Mouse (Mus musculus): ENCODE results near the gene Upk3bl.
"Not testable (repeated sequence)": the region's sequence is repeated elsewhere in the genome, so short reads cannot be mapped to it uniquely, and the experiment has no call there.

Gene Upk3bl

DNA sequence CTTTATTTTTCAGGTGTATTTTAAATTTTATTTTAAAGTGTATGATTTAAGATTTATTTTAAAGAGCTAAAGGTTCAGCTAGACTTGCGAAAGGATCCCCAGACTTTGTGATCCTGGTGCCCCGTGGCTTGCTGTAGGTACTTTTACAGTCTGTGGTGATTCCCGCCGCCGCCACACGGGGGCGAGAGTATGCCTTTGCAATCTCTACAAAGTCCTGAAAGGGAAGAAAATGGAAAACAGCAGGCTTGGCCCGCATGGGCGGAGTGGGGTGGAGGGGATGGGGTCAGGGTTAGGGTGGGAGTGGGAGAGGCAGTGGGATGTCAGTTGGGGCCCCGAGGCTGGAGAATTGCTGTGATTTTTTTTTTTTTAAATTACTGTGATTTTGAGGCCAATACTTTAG is 8.3 kb upstream of the Upk3bl start:
- DNase-seq (ENCODE audit: low read depth, low spot score) = peak; percentile 74

DNA sequence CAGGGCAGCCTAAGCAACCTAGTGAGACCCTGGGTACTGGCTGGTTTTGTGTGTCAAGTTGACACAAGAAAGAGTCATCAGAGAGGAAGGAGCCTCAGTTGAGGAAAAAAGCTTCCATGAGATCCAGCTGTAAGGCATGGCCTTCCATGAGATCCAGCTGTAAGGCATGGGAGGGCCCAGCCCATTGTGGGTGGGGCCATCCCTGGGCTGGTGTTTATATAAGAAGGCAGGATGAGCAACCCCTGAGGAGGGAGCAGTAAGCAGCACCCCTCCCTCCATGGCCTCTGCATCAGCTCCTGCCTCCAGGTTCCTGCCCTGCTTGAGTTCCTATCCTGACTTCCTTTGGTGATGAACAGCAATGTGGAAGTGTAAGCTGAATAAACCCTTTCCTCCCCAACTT is 5.8 kb upstream of the Upk3bl start:
- not testable (repeated sequence) for DNase-seq (ENCODE audit: low read depth, low spot score)

DNA sequence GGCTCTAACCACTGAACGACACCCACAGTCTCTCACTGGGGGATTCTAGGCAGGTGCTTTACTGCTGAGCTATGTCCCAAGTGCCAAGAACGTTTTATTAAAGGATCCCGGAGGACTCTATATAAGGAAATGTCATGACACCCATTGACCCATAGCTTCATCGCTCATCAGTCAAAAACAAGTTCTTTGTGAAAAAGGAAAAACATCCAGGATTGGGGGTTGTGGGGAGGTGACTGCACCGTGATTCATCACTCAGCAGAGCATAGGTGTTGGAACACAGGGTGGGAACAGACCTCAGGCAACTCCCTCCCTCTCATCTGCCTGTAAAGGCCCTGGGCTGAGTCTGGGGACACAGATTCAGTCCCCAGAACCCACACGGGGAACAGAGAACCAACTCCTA is 4.4 kb upstream of the Upk3bl start:
- no peak for DNase-seq (ENCODE audit: low read depth, low spot score)

DNA sequence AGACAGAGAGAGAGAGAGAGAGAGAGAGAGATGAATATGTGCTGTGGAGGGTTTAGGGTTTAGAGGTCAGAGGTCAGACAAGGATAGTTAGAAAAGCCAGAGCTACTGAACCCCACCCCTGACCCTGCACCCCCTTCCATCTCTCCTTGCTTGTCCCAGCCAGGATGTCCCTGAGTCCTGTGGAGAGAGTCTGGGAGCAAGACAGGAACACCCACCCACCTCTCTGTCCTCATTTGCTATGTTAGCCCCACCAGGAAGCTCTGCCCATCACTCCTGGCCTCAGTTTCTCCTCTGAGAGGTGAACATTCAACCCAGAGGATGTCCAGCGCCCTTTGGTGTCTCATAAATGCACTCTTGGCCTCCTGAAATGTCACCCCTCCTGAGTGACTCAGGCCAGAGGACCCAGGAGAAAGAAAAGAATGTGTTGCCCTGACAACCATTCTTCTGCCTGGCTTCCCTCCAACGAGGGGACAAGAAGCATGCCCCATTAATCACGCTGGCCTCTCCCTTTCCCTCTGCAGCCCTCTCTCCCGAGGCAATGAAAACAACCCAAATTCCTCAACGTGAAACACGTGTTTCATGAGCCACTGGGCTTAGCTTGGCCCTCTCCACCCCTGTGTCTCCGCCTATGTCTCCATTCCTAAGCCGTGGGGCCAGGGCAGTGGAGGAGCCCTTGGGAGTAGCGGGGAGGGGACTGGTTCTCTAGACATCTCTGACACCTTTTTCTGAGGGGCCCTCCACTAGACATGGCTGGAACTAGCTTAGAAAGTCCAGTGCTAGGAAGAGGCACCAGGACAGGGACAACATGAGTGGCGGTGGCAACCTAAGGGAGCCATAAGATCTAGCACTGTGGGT is 2.8 kb upstream of the Upk3bl start:
- DNase-seq (ENCODE audit: low read depth, low spot score) = no peak

DNA sequence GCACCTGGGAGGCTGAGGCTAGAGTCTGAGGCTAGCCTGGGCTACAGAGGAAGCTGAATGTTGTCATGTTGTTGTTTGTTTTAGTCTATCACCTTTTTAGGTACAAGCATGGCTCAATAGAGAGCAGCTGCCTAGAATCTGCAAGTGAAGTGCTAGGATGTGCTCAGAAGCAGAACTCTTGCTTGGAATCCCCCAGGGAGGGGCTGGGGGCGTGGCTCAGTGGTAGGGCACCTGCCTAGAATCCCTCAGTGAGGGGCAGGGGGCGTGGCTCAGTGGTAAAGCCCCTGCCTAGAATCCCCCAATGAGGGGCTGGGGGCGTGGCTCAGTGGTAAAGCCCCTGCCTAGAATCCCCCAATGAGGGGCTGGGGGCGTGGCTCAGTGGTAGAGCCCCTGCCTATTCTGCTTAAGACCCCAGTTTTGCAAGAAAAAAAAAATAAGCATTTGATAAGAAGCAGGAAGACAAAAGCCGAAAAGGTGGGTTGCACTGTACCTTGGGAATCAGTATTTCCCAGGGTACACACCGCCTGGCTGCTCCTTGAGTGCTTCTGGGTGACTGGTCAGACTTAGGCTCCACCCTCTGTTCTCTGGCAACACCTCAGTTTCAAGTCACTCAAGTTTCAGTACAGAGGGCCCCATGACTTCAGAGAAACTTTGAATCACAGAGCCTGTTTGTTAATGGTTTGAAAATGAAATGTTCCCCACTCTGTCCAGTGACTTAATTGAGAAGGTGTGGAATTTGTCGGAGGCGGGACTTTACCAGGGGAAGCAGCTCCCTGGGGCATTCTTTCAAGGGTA is 1.2 kb upstream of the Upk3bl start:
- DNase-seq (ENCODE audit: low read depth, low spot score) = no peak

DNA sequence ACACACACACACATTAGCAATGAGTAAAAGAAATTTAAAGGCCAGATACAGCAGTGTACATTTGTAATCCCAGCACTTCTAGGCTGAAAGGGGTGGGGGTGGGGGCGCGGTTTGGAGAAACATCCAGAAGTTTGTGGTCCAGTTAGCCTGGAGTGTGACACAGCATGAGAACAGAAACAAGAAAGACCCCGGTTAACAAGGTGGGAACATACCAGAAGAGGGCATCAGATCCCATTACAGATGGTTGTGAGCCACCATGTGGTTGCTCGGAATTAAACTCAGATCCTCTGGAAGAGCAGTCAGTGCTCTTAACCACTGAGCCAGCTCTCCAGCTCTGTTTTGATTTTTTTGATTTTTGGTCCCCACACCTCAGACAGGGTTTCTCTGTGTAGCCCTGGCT is 1.8 kb downstream of the Upk3bl start:
- DNase-seq (ENCODE audit: low read depth, low spot score) = no peak

DNA sequence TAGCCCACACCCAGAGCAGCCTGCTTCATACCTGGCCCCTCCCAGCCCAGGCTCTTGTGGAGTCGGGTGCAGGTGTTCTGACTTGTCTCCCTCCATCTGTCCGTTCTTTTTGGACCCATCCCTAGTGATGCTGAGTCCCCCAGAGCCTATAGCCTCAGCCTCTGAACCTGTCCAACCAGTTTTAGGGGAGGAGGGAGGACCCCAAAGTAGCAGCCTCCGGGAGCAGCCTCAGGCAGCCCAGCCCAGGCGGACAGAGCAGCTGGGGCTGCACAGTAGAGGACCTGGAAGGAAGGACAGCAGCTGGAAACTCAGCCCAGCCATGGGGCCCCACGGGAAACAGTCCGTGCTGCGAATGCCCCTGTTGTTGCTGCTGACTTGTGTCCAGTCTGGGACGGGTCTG is 2.8 kb downstream of the Upk3bl start:
- no peak for DNase-seq (ENCODE audit: low read depth, low spot score)

DNA sequence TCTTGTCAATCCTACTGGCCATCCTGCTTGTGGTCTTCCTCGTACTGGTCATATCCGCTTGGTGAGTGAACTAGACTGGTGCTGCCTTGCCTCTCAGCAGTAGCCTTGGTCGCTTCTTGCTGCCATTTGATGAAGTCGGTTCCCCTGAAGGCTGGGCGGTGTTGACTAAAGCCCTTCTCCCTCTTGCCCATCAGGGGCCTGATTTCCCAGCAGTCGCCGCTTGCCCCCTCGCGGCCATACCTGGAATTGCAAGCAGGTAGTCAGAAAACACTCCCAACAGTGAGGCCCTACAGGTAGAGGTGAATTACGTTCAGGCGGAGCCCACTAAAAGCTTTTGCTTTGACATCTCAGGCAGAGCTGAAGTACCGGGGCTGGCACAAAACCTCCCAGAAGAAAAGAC is 7.3 kb downstream of the Upk3bl start:
- DNase-seq (ENCODE audit: low read depth, low spot score) = peak; percentile 79

DNA sequence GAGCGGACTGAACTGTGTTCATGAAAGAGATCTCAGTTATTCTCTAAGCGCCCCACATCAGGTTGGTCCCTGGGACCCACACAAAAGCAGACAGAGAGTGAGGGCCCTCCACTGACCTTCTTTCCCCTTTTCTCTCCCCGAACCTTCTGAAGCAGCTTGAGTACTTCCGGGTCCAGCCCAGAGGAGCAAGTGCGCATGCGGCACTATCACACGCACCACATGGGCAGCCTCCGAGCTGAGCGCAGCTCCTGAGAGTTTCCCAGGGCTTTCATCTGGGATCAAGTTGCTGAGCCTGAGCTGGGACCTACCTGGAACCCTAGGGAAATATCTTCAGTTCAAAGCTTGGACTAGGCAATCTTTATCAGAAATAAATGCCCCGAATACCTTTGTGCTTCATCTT is 9.6 kb downstream of the Upk3bl start:
- no peak for DNase-seq (ENCODE audit: low read depth, low spot score)

DNA sequence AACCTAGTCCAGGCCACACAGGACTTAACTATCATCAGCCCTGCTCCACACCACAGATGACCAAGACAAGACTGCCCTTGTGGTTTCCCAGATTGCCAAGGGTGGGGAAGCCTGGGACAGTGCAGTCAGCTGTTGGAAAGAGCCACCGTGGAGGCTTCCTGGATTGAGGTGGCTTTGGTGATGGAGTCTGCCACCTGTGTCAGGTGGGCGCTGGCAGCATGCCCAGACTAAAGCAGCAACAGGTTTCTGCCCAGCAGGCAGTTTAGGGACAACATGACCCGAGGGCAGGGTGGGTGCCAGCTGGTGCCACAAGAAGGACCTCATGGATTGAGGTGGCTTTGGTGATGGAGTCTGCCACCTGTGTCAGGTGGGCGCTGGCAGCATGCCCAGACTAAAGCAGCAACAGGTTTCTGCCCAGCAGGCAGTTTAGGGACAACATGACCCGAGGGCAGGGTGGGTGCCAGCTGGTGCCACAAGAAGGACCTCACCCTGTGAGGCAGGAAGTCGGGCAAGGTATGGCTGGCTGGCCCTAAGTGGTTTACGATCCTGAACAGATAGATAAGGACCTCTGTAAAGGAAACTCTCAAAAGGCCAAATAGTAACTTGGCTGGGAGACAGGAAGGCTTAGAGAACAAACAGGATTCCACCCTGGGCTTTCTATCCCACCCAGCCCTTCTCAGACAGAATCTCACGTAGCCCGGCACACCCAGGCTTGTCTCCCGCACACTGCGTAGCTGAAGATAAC is 12.3 kb downstream of the Upk3bl start:
- not testable (repeated sequence) for DNase-seq (ENCODE audit: low read depth, low spot score)

DNA sequence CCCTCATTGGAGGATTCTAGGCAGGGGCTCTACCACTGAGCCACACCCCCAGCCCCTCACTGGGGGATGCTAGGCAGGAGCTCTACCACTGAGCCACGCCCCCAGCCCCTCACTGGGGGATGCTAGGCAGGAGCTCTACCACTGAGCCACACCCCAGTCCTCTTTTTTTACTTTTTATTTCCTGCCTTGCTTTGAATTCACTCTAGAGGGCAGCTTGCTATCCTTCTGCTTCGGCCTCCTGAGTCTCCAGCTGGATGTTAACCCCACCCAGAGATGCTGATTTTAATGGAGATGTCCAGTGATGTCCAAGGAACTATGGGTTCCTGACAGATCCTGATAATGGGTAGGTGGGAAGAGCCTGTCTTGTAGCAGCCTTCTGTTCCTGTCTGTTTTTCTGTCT is 15.1 kb downstream of the Upk3bl start:
- no peak for DNase-seq (ENCODE audit: low read depth, low spot score)

DNA sequence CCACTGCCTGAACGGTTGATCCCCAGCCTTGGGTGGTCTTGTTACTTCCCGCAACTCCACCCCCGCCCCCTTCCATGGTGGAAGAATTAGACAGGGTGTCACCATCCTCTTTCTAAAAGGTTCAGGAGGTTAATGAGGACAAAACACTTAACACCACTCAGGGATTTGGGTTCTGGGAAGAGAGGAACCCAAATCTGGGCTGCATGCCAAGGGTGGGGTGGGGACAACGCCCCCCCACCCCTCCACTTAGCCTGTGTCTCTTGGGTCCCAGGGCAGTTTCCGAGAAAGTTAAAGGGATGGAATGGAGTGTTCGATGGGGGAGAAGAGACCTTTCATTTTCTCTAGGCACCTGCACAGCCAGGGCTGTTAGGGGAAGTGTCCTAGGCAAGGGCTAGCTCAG is 18.8 kb downstream of the Upk3bl start:
- no peak for DNase-seq (ENCODE audit: low read depth, low spot score)

DNA sequence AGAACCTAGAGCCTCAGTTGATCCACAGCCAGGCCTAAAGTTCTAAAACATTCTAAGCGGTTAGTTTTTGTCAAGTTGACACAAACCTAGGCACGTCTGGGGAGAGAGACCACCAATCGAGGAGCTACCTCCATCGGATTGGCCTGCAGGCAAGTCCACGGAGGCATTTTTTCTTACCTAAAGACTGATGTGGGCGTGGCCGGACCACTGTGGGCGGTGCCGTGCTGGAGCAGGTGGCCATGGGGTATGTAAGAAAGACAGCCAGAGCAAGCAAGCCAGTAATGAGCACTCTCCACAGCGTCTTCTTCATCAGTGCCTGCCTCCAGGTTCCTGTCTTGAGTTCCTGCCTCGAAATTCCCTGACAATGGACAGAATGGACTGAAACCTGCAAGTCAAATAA is 19.2 kb downstream of the Upk3bl start:
- peak; percentile 33 for DNase-seq (ENCODE audit: low read depth, low spot score)

DNA sequence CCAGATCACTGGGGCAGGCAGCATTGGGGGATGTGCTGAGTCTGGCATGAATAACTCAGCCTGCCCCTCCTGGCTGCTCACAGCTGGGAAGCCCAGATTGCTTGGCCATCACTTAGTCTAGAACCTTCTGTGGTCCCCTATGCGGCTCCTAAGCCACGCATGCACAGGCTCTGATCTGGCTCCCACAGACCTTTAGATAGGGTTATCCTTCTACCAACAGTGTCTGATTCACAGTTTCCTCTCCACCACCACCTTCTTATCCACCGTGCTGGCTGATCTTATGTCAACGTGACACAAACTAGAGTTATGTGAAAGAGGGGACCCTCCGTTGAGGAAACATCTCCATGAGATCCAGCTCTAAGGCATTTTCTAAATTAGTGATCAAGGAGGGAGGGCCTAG is 20.8 kb downstream of the Upk3bl start:
- DNase-seq (ENCODE audit: low read depth, low spot score) = no peak

DNA sequence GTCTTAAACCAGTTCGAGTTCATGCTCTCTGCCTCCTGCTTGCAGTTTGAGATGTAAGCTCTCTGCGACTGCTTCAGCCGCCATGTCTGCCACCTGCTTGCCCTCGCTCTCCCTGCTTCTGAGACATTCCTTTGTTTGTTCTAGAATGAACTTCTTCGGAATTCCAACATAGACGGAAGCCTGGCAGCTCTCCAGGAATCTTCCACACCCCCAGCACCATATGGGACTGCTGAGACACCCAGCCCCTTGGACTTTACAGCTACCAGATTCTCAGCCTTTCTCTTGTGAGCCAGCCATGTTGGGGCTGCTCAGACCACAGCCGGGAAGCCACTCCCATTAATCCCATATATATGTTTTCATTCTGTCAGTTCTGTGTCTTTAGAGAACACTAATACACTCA is 22.0 kb downstream of the Upk3bl start:
- DNase-seq (ENCODE audit: low read depth, low spot score) = no peak

DNA sequence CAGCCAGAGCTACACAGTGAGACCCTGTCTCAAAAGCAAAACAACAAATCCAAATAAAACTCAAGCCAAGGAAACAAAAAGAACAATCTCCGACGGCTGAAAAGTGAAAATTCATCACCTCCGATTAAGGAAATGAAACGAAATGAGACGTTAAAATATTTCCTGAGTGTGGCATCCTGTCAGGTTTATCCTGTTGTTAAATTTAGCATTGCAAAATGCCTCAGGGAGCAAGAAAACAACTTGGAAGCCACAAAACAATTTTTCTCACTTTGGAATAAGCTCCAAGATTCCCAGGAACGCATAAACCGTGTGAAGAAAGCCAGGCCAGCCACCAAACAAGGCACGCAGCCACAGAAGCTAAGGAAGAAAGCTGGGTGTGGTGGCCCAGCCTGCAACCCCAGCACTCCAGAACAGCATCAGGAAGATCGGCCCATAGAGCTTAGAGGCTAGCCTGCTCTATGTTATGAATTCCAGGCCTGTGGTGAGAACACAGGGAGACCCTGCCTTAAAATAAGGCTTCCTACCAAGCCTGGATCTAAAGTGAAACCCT is 22.8 kb downstream of the Upk3bl start:
- no peak for DNase-seq (ENCODE audit: low read depth, low spot score)

DNA sequence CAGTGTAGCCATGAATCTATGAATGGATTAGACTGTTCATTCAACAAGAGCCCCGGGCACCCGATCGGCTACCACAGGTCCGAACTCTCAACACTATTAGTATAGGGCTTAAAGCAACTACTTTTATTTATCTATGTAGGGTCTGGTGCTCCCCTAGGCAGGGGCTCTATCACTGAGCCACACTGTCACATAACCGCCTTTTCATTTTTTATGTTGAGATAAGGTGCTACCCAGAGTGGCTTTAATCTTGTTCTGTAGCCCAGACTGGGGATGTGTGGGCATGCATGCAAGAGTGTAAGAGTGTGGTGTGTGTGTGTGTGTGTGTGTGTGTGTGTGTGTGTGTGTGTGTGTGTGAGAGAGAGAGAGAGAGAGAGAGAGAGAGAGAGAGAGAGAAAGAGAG is 23.8 kb downstream of the Upk3bl start:
- DNase-seq (ENCODE audit: low read depth, low spot score) = no peak

DNA sequence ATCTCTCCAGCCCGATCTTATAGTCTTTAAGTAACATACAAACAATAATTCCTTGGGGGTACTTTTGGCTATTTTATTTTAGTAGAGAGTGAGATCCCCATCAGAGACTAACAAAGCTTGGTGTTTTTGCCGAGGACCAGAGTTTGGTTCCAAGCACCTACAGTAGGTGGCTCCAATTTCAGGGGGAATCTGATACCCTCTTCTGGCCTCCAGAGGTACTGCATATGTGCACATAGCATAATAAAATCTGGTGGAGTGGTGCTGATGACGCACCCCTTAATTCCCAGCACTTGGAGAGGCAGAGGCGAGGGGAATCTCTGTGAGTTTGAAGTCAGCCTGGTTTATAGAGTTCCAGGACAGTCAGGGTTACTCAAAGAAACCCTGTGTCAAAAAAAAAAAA is 28.1 kb downstream of the Upk3bl start:
- peak; percentile 47 for DNase-seq (ENCODE audit: low read depth, low spot score)

DNA sequence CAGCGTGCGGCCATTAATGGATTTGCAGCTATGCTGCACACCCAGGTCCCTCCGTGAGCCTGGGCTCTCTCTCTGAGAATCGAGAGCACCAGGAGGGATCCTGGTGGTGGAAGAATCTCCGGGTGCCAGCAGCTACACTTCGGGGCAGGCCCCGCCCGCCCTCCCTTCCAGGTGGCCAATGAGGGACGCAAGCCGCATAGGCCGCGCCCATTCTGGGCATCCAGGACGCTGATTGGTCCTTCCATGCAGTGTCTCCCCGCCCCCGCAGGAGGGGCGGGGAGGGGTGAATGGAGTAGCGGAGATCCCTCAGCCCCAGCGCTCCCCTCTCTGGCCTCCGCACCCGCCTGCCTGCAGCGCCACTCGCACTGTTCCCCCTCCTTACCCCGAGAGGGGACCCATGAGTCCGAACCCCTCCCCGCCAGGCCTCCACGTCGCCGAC is 29.4 kb downstream of the Upk3bl start, which contains the start of gene Rasa4:
Gene Rasa4 (plus strand): TSS at position 248 of the 439 bp plus-strand sequence.
- DNase-seq (ENCODE audit: low read depth, low spot score) = peak; percentile 94

DNA sequence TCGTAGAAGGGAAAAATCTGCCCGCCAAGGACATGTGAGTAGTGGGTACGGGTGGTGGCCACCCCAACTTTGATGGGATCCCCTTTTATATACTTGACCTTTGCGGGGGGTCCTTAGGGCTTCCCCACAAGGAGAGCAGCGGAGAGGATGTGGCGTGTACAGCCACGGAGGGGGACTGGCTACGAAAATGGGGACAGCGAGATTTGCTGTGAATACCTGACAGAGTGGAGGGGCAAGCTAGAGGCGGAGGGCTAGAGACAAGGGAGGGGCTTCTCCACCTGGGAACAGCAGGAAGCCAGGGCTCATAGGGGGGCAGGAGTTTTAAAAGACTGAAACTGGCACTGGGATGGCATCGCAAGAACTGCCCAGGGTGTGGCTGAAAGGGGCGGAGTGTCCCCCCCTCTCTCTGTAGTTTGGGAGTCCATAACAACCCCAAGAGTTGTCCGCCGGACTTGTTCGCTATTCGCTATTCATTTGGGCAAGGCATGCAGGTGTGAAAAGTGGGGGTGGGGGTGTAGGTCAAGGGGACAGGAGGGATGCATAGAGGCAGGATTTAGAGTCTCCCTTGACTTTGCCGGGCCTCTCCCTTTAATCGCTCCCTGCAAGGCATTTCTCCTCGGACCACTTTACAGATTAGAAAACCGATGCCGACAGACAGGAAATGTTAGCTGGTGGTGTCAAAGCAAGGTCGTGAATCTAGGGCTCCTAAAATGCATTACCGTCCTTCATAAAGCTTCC is 30.0 kb downstream of the Upk3bl start:
- no peak for DNase-seq (ENCODE audit: low read depth, low spot score)
